Mouse (Mus musculus) right cerebral cortex, postnatal 14 days (tissue): ENCODE results near the gene Ncor1.
A peak's percentile ranks its signal among the peaks of the same experiment; 100 is the strongest.
"Not testable (repeated sequence)": the region's sequence is repeated elsewhere in the genome, so short reads cannot be mapped to it uniquely, and the experiment has no call there.

ENCODE experiments used
- DNase-seq: peaks from one replicate; pipeline ENCODE4 v3.0.0; 2022

Gene Ncor1

DNA sequence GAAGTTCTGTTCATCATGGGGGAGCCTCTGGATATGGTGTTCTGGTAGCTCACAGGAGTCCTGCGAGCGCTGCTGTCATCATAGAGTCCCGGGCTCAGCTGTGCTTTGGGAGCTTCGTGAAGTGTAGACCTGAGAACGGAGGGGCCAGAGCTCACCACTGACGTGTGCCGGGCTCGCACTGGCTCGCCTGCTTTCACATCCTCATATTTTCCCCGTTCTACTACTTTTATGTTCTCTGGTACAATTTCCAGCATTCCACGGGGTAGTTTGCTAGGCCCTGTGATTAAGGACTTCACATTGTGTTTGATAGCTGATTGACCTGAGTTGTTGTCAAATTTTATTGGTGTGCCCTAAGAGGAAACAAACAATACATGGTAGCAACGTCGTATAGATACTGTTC is 115.3 kb downstream of the Ncor1 start:
- no peak for DNase-seq

- DNase-seq: no peak
Observed at GRCm38 (mm10) chr11:62332228-62332627, 126.1 kb downstream of the Ncor1 start.

DNA sequence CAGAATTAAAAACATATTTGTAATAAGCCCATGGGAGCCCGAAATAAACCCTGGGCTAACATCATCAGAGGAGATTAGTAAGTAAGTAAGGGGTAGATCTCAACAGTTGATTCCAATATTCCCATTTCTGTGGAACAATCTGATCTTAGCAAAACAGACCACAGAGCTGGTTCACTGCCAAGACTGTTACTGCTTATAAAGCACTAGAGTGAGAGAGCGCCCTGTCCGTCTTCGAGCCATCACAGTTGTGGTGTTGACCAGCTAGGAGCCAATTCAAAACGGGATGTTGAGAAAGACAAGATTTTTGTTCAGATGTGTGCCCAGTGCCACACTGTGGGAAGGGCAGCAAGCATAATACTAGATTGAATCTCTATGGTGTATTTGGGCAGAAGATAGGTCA is 127.2 kb downstream of the Ncor1 start:
- no peak for DNase-seq

GRCm38 (mm10) chr11:62323659-62324058 is 134.7 kb downstream of the Ncor1 start:
- DNase-seq: no peak

- DNase-seq: no peak
Observed at GRCm38 (mm10) chr11:62320097-62320496, 138.2 kb downstream of the Ncor1 start.

DNA sequence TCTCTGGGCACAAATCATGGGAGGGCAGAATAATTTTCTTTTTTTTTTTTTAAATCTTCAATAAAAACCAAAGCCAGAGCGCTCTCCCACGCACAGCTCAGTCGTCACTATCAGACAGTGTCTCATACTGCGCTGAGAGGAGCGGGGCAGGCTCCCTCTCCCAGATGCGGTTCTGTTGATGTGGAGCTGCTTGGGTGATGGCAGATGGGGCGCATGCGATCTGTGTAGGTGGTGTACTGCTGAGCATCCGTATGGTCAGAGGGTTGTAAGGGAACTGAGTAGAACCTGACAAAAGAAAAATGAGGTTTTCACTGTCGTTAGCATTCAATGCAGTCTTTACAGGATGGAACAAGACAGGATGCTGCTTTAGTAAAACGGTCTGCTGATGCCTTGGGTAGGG is 140.6 kb downstream of the Ncor1 start:
- peak; percentile 45 for DNase-seq

DNA sequence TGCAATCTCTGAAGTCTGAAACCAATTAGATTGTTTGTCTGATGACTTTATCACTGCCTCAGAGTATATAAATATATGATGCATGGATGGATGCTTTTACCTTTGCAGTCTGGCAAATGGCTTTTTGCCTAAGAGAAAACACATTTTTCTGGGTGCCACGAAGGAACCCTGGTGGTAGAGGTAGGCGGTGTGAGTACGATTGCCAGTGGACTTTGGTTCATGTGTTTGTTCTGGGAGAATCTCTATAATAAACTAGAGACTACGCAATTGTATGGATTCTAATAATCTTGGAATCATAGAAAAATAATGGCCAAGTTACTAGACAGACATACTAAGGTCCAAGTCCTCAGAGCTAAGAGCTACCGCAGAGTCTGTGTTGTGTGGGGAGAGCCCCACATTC is 143.4 kb downstream of the Ncor1 start:
- DNase-seq: no peak

- DNase-seq: no peak
Observed at GRCm38 (mm10) chr11:62309296-62309695, 149.0 kb downstream of the Ncor1 start.

DNA sequence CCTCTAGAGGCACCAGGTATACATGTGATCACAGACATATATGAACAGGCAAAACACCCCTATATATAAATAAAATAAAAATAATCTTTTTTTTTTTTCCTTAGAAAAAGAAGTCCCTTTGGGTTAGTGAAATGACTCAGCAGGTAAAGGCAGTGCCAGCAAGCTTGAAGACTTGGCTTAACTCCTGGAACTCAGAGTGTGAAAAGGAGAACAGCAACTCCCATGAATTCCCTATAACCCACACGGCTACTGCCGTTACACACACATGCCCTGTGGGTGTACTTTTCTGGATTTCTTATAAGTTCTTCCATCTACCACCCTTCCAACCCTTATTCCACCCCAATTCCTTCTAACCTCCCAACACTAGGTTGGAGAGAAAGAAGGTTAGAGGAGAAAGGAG is 152.5 kb downstream of the Ncor1 start:
- DNase-seq: no peak

GRCm38 (mm10) chr11:62298883-62299282 is 159.5 kb downstream of the Ncor1 start:
- no peak for DNase-seq

GRCm38 (mm10) chr11:62294121-62294520 is 164.2 kb downstream of the Ncor1 start:
- DNase-seq: no peak

GRCm38 (mm10) chr11:62287700-62288099 is 170.6 kb downstream of the Ncor1 start:
- no peak for DNase-seq

DNA sequence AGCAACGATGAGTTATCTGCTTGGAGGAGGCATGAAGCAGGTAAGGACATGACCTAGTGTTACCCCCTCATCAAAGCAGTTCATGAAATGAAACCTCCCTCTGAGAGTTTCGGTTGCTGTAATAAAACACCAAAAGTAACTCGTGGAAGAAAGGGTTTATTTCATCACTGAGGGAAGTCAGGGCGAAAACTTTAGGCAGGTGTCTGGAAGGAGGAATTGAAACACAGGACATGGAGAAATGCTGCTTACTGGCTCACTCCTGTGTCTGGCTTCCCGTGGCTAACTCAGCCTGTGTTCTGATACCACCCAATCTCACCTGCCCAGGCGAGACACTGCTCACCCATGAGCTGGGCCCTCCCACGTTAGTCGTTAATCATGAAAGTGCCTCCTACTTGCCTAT is 173.3 kb downstream of the Ncor1 start:
- DNase-seq: no peak

DNA sequence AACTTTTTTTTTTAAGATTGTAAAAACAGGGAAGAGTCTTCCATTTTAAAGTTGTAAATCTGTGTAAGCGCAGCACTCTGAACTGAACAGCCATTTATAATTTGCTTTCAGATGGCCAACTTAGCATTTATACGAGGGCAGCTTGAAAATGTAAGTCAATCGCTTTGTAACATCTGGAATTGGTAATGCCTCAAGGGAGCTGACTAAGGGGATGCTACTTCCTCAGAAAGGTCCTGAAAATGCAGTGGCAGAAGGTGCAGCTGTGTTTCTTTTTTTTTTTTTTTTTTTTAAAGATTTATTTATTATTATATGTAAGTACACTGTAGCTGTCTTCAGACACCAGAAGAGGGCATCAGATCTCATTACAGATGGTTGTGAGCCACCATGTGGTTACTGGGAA is 174.3 kb downstream of the Ncor1 start:
- DNase-seq: not testable (repeated sequence)

DNA sequence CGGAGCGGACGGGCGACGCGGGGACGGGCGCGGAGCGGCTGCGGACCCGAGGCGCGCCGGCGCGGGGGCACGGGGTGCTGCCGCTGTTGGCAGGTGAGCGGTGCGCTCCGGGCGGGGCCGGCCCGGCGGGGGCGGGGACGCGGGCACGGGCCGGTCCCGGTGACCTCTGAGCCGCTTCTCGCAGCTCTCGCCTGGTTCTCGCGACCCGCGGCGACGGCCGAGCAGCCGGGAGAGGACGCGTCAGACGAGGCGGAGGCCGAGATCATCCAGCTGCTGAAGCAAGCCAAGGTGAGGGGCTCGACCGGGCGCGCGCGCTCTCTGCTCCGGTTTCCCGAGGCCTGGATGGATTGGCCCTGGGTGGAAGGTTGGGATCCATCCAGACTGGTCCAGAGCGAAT is 176.7 kb downstream of the Ncor1 start:
- DNase-seq: peak; percentile 58

- DNase-seq: peak; percentile 95
Observed at GRCm38 (mm10) chr11:62280675-62281600, 177.4 kb downstream of the Ncor1 start, which contains the start of the genes Zswim7 and Ttc19. Gene Zswim7 (minus strand): TSS chr11:62281375. Gene Ttc19 (plus strand): TSS chr11:62281473.

DNA sequence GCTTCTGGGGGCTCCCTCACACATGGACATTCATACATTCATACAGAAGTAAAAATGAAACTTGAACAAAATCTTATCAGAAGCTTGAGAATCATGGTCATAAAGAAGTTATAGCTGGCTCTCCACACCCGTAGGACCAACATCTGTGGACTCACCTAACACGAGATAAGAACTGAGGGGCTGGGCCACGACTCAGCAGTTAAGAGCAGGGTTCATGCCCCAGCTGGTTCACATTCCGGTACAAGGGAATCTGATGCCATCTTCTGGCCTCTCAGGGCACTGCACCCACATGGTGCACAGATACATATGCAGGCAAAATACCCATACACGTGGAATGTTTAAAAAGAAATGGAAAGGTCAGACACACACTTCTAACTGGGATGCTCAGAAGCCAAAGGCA is 180.3 kb downstream of the Ncor1 start:
- DNase-seq: peak; percentile 73

- no peak for DNase-seq
Observed at GRCm38 (mm10) chr11:62277086-62277485, 181.3 kb downstream of the Ncor1 start.

DNA sequence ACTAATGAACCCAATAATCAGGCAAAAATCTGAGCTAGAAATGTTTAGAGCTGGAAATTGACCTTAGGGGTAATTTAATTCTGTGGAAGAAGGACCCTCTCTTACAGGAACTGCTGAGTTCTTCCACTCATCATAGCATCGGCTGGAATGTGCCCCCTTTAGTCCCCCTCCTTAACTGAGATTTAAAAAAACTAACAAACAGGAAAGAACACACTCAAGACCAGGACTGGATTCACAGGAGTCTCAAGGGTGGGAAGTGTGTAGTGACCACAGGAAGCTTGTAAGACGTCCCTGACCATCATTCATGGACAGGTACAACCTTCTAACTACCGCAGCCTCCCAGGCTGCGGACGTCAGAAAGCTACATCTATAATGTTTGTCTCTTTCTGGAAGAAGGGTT is 187.5 kb downstream of the Ncor1 start:
- DNase-seq: no peak

- no peak for DNase-seq
Observed at GRCm38 (mm10) chr11:62269097-62269496, 189.2 kb downstream of the Ncor1 start.

GRCm38 (mm10) chr11:62268381-62268780 is 190.0 kb downstream of the Ncor1 start:
- DNase-seq: no peak

DNA sequence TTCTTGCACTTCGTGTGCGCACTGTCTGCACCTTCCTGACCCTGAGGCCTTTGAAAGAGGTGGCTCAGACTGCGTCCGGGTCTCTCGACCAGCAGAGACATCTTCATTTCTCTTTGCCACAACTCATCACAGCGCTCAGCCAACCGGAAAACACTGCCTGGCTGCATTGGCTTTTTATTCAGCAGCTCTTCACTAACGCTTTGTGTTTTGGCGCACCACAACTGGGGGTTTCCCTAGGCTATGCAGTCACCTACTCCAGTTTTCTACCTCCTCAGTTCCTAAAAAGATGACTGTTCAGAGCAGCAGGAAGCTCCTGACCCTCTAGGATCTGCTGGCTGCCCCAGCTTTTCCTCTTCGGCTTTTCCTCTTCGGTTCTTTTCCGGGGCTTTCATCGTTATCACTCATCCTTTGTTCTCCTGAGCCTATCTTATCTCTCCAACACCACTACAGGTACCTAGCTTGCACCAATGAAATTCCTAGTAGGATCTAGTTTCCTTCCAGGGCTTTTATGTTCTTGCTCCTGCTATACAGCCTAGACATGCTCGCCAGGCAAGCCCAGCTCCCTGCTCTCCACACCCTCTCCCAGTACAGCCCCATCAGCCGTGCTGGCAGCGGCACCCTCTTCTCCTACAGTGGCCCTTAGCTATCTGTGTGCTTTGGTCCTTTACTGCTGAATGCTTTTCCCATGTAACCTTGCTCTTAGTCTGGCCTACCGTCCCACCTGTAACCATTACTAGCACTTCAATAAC is 191.7 kb downstream of the Ncor1 start:
- no peak for DNase-seq
